Mouse (Mus musculus): ENCODE data around the gene Ucp2. TPM values are rescaled to one million over a fixed set of nuclear protein-coding genes. Genes with fewer than 3 reads are reported as not detected.
"Not testable (repeated sequence)": the region's sequence is repeated elsewhere in the genome, so short reads cannot be mapped to it uniquely, and the experiment has no call there.

Ucp2 gene
- polyA plus RNA-seq, 1 experiment from 2014 or later, result 77.2 TPM

GRCm38 (mm10) chr7:100473846-100474454, 19.2 kb upstream of the Ucp2 start:
- WGBS, result 92% methylated on average over 9 of the region's 9 CpGs
- H3K9ac ChIP-seq, result no peak overlapping the region
- no peak overlapping the region for H3K4me3 ChIP-seq (replicated peaks; ENCODE audit: low read length)
- H3K27ac ChIP-seq, result no peak overlapping the region
- H3K36me3 ChIP-seq (replicated peaks; ENCODE audit: control insufficient read depth, insufficient read depth), result peaks cover 19% of the 10 kb centered on the region
- no peak for ATAC-seq (ENCODE audit: low FRiP score)
- H3K9me3 ChIP-seq (ENCODE audit: control insufficient read depth, low read length), result no peaks in the 10 kb centered on the region
- H3K27me3 ChIP-seq (ENCODE audit: control insufficient read depth, insufficient read depth, low read length), result no peaks in the 10 kb centered on the region
- no peaks in the 10 kb centered on the region for H3K4me1 ChIP-seq (replicated peaks; ENCODE audit: control insufficient read depth, insufficient read depth, low read length)
- no peak overlapping the region for H3K4me2 ChIP-seq (replicated peaks)
- no peak for DNase-seq (ENCODE audit: low spot score)

DNA sequence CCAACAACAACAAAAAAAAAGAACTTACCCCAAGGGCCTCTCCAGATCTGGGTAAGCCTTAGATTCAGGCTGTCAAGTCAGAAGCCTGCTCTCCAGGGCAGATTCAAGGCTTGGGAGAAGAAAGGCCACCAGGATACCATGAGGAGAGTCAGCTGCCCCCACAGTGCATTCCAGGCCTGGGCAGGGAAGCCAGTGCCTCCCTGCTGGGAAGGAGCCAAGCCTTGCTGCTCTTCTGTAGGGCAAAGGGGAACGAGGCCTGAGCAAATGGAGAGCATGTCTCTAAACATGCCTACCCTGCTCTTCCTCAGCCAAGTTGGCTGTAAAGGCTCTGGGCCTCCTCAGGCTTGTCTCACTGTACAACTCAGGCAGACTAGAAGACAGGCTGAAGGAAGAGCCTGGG, 18.5 kb upstream of the Ucp2 start:
- Histone ChIP-seq H3K4me2 (replicated peaks) (no peak overlapping the region), H3K4me3 (replicated peaks; ENCODE audit: low read length) (no peak overlapping the region), H3K9ac (no peak overlapping the region), H3K9me3 (ENCODE audit: control insufficient read depth, low read length) (no peaks in the 10 kb centered on the region), H3K27me3 (ENCODE audit: control insufficient read depth, insufficient read depth, low read length) (no peaks in the 10 kb centered on the region), H3K4me1 (replicated peaks; ENCODE audit: control insufficient read depth, insufficient read depth, low read length) (no peaks in the 10 kb centered on the region), H3K36me3 (replicated peaks; ENCODE audit: control insufficient read depth, insufficient read depth) (peaks cover 12% of the 10 kb centered on the region; the same call in 1 of the 2 replicates), H3K27ac (no peak overlapping the region)
- 50% methylated on average over 1 of the region's 1 CpGs for WGBS
- no peak for DNase-seq (ENCODE audit: low spot score)
- ATAC-seq (ENCODE audit: low FRiP score), result no peak

DNA sequence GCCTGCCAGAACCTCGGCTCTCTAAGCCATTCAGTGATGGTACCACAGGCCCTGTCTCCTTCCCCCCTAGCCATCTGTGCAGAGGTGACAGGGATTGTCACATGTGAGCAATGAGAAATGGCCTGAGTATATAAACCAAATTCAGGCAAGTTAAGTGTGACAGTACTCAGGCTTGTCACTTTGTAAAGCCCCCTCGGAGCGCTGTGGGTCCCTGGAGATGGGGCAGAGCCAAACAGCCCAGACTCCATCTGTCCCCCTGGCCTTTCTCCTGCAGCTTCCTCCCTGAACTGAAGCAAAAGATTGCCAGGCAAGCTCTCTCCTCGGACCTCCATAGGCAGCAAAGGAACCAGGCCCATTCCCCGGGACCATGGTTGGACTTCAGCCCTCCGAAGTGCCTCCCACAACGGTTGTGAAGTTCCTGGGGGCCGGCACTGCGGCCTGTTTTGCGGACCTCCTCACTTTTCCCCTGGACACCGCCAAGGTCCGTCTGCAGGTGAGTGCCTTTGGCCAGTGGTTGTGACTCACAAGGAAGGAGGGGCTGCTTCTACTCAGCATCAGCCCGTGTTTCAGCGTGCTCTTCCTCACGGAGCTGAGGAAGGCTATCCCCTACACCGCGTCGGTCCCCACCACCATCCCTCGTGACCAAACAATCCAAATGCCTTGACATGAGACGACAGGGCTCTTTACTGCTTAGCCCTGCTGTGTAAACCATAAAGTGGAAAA, 13.9 kb upstream of the Ucp2 start:
- Histone ChIP-seq H3K4me1 (replicated peaks; ENCODE audit: control insufficient read depth, insufficient read depth, low read length) (no peaks in the 10 kb centered on the region), H3K27me3 (ENCODE audit: control insufficient read depth, insufficient read depth, low read length) (no peaks in the 10 kb centered on the region), H3K36me3 (replicated peaks; ENCODE audit: control insufficient read depth, insufficient read depth) (no peaks in the 10 kb centered on the region), H3K9me3 (ENCODE audit: control insufficient read depth, low read length) (no peaks in the 10 kb centered on the region), H3K27ac (no peak overlapping the region), H3K4me3 (replicated peaks; ENCODE audit: low read length) (no peak overlapping the region), H3K9ac (no peak overlapping the region), H3K4me2 (replicated peaks) (no peak overlapping the region)
- DNase-seq (ENCODE audit: low spot score), result no peak
- WGBS, result 79% methylated on average over 20 of the region's 20 CpGs
- no peak for ATAC-seq (ENCODE audit: low FRiP score)

DNA sequence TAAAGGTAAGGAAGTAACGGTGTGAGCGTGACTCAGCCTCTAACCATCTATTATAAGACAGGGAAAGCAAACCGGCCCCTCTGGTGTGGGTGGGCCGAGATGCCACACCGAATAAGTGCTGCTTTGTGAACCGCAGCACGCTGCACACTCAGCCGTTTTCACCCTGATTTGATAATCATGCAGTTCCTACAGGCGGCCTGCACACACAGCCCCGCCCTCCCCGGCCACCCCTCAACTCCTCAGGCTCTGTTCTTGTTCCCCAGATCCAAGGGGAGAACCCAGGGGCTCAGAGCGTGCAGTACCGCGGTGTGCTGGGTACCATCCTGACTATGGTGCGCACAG, 13.3 kb upstream of the Ucp2 start:
- Histone ChIP-seq H3K4me2 (replicated peaks) (no peak overlapping the region), H3K9ac (no peak overlapping the region), H3K4me1 (replicated peaks; ENCODE audit: control insufficient read depth, insufficient read depth, low read length) (no peaks in the 10 kb centered on the region), H3K27me3 (ENCODE audit: control insufficient read depth, insufficient read depth, low read length) (no peaks in the 10 kb centered on the region), H3K9me3 (ENCODE audit: control insufficient read depth, low read length) (no peaks in the 10 kb centered on the region), H3K36me3 (replicated peaks; ENCODE audit: control insufficient read depth, insufficient read depth) (no peaks in the 10 kb centered on the region), H3K4me3 (replicated peaks; ENCODE audit: low read length) (no peak overlapping the region), H3K27ac (no peak overlapping the region)
- DNase-seq (ENCODE audit: low spot score) (no peak), ATAC-seq (ENCODE audit: low FRiP score) (no peak)
- 68% methylated on average over 15 of the region's 15 CpGs for WGBS

- no peak for DNase-seq (ENCODE audit: low spot score)
- no peaks in the 10 kb centered on the region for H3K9me3 ChIP-seq (ENCODE audit: control insufficient read depth, low read length)
- no peak overlapping the region for H3K27ac ChIP-seq
- H3K27me3 ChIP-seq (ENCODE audit: control insufficient read depth, insufficient read depth, low read length), result no peaks in the 10 kb centered on the region
- H3K4me3 ChIP-seq (replicated peaks; ENCODE audit: low read length), result no peak overlapping the region
- 86% methylated on average over 17 of the region's 17 CpGs for WGBS
- H3K4me2 ChIP-seq (replicated peaks), result no peak overlapping the region
- no peak overlapping the region for H3K9ac ChIP-seq
- no peaks in the 10 kb centered on the region for H3K36me3 ChIP-seq (replicated peaks; ENCODE audit: control insufficient read depth, insufficient read depth)
- H3K4me1 ChIP-seq (replicated peaks; ENCODE audit: control insufficient read depth, insufficient read depth, low read length), result no peaks in the 10 kb centered on the region
- ATAC-seq (ENCODE audit: low FRiP score), result no peak
Measured at GRCm38 (mm10) chr7:100480175-100480574, 13.0 kb upstream of the Ucp2 start.

DNA sequence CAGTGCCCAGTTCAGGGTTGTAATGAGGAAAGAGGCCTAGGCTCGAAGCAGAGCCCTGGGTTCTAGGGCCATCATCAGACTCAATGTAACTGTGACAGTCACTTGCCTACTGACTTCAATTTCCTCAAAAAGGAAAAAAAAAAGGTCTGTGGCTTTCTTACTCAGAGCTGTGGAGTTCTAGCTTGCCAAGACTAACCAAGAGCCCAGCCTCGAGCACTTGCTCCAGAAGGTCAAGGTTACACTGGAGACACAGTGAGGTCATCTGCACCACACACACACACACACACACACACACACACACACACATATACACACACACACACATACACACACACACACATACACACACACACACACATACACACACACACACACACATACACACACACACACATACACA, 11.1 kb upstream of the Ucp2 start:
- not testable (repeated sequence) for H3K9me3 ChIP-seq (ENCODE audit: control insufficient read depth, low read length); H3K9ac ChIP-seq; H3K27ac ChIP-seq; DNase-seq (ENCODE audit: low spot score); H3K4me2 ChIP-seq (replicated peaks); H3K36me3 ChIP-seq (replicated peaks; ENCODE audit: control insufficient read depth, insufficient read depth); H3K27me3 ChIP-seq (ENCODE audit: control insufficient read depth, insufficient read depth, low read length); H3K4me1 ChIP-seq (replicated peaks; ENCODE audit: control insufficient read depth, insufficient read depth, low read length); ATAC-seq (ENCODE audit: low FRiP score); H3K4me3 ChIP-seq (replicated peaks; ENCODE audit: low read length)
- WGBS, result 81% methylated on average over 2 of the region's 2 CpGs

DNA sequence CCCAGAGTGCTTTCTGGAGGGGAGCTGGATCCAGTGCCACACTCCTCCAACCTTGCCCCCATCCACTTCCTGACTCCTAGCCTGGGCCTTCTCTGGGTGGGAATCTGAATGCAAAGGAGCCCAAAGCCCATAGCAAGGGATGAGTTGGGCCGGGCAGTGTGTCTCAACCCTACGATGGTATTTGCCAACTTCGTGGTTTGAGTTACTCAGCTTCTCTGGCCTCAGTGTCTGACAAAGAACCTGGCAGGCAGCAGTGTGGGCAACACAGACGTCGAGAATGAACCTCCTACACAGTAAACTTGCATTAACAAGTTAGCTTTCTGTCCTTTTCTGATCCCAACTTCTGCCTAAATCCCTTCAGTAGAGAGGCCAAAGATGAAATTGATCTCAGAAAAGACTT, 8.6 kb upstream of the Ucp2 start:
- H3K27ac ChIP-seq, result no peak overlapping the region
- no peak overlapping the region for H3K4me3 ChIP-seq (replicated peaks; ENCODE audit: low read length)
- 89% methylated on average over 5 of the region's 5 CpGs for WGBS
- H3K4me2 ChIP-seq (replicated peaks), result no peak overlapping the region
- H3K9me3 ChIP-seq (ENCODE audit: control insufficient read depth, low read length), result no peaks in the 10 kb centered on the region
- no peaks in the 10 kb centered on the region for H3K4me1 ChIP-seq (replicated peaks; ENCODE audit: control insufficient read depth, insufficient read depth, low read length)
- H3K36me3 ChIP-seq (replicated peaks; ENCODE audit: control insufficient read depth, insufficient read depth), result no peaks in the 10 kb centered on the region
- no peak for DNase-seq (ENCODE audit: low spot score)
- no peak overlapping the region for H3K9ac ChIP-seq
- ATAC-seq (ENCODE audit: low FRiP score), result no peak
- no peaks in the 10 kb centered on the region for H3K27me3 ChIP-seq (ENCODE audit: control insufficient read depth, insufficient read depth, low read length)

- Histone ChIP-seq H3K4me2 (replicated peaks) (no peak overlapping the region), H3K36me3 (replicated peaks; ENCODE audit: control insufficient read depth, insufficient read depth) (no peaks in the 10 kb centered on the region), H3K27ac (no peak overlapping the region), H3K9me3 (ENCODE audit: control insufficient read depth, low read length) (no peaks in the 10 kb centered on the region), H3K27me3 (ENCODE audit: control insufficient read depth, insufficient read depth, low read length) (no peaks in the 10 kb centered on the region), H3K9ac (no peak overlapping the region), H3K4me3 (replicated peaks; ENCODE audit: low read length) (no peak overlapping the region), H3K4me1 (replicated peaks; ENCODE audit: control insufficient read depth, insufficient read depth, low read length) (no peaks in the 10 kb centered on the region)
- WGBS, result 78% methylated on average over 2 of the region's 2 CpGs
- no peak for DNase-seq (ENCODE audit: low spot score)
- ATAC-seq (ENCODE audit: low FRiP score), result no peak
Measured at GRCm38 (mm10) chr7:100487301-100487700, 5.8 kb upstream of the Ucp2 start.

GRCm38 (mm10) chr7:100488474-100489048, 4.6 kb upstream of the Ucp2 start:
- DNase-seq (ENCODE audit: low spot score) (peak; percentile 43), ATAC-seq (ENCODE audit: low FRiP score) (peak; percentile 59; the same call in 1 of the 2 replicates)
- H3K4me3 ChIP-seq (replicated peaks; ENCODE audit: low read length), result no peak overlapping the region
- no peak overlapping the region for H3K4me2 ChIP-seq (replicated peaks)
- H3K27ac ChIP-seq, result no peak overlapping the region
- H3K9ac ChIP-seq, result no peak overlapping the region
- H3K4me1 ChIP-seq (replicated peaks; ENCODE audit: control insufficient read depth, insufficient read depth, low read length), result 0 out of 2 replicates have a peak, but pooled peaks cover 8% of the 10 kb centered on the region
- no peaks in the 10 kb centered on the region for H3K27me3 ChIP-seq (ENCODE audit: control insufficient read depth, insufficient read depth, low read length)
- no peaks in the 10 kb centered on the region for H3K9me3 ChIP-seq (ENCODE audit: control insufficient read depth, low read length)
- H3K36me3 ChIP-seq (replicated peaks; ENCODE audit: control insufficient read depth, insufficient read depth), result no peaks in the 10 kb centered on the region
- WGBS, result 31% methylated on average over 10 of the region's 10 CpGs
